Mouse (Mus musculus): Measurements from ENCODE around the gene Prpf3. TPM values are rescaled to one million over a fixed set of nuclear protein-coding genes. Genes with fewer than 3 reads are reported as not detected.
"Not testable (repeated sequence)": the region's sequence is repeated elsewhere in the genome, so short reads cannot be mapped to it uniquely, and the experiment has no call there.

Prpf3 gene
- total RNA-seq (2021) = 10 to 100 TPM; 22.7 to 23.4 TPM

- DNase-seq = peak; percentile 97
- intact Hi-C loops (cut with DNase I) = no loop called here
These were observed at the start of gene Prpf3 for GRCm38 (mm10) chr3:95855502-95856089. Prpf3 (minus strand) TSS chr3:95855885.

- peak; percentile 73 to 79 for DNase-seq
- intact Hi-C loops (cut with DNase I) = no loop called here
These were observed 48.9 kb upstream of the Prpf3 start, which contains the start of gene Car14 for GRCm38 (mm10) chr3:95904568-95904967. Car14 (minus strand) TSS chr3:95904691.

GRCm38 (mm10) chr3:95903753-95904502, 48.2 kb upstream of the Prpf3 start:
- peak; percentile 39 to 41 for DNase-seq
- intact Hi-C loops (cut with DNase I) = no loop called here

- peak in 1 of 2 experiments; percentile 53 for DNase-seq
- intact Hi-C loops (cut with DNase I) = no loop called here
These were observed 47.0 kb upstream of the Prpf3 start for GRCm38 (mm10) chr3:95902643-95903042.

- peak; percentile 48 to 51 for DNase-seq
- intact Hi-C loops (cut with DNase I) = no loop called here
These were observed 46.6 kb upstream of the Prpf3 start for GRCm38 (mm10) chr3:95902373-95902625.

GRCm38 (mm10) chr3:95901616-95902372, 46.1 kb upstream of the Prpf3 start:
- peak; percentile 62 for DNase-seq
- intact Hi-C loops (cut with DNase I) = no loop called here

- intact Hi-C loops (cut with DNase I) = no loop called here
- DNase-seq = no peak
These were observed 44.3 kb upstream of the Prpf3 start for GRCm38 (mm10) chr3:95899800-95900524.

- intact Hi-C loops (cut with DNase I); DNase-seq: not testable (repeated sequence)
These were observed 39.8 kb upstream of the Prpf3 start for GRCm38 (mm10) chr3:95895501-95895900.

GRCm38 (mm10) chr3:95894317-95895160, 38.9 kb upstream of the Prpf3 start:
- intact Hi-C loops (cut with DNase I) = no loop called here
- DNase-seq = peak; percentile 81 to 84

- intact Hi-C loops (cut with DNase I) = not testable (repeated sequence)
These were observed 38.1 kb upstream of the Prpf3 start, which contains the start of gene Aph1a for GRCm38 (mm10) chr3:95893606-95894316. Aph1a (plus strand) TSS chr3:95893969.

GRCm38 (mm10) chr3:95893126-95893525, 37.4 kb upstream of the Prpf3 start:
- DNase-seq = peak in 1 of 2 experiments; percentile 48
- intact Hi-C loops (cut with DNase I) = no loop called here

More at GRCm38 (mm10) chr3:95893606-95894316, 38.1 kb upstream of the Prpf3 start, which contains the start of gene Aph1a:
- DNase-seq = peak; percentile 98

GRCm38 (mm10) chr3:95892066-95893052, 36.7 kb upstream of the Prpf3 start:
- intact Hi-C loops (cut with DNase I) = no loop called here
- DNase-seq = peak in 1 of 2 experiments; percentile 43

GRCm38 (mm10) chr3:95891211-95892065, 35.8 kb upstream of the Prpf3 start, which contains the start of gene BC028528:
BC028528 (minus strand) TSS chr3:95892005.
- intact Hi-C loops (cut with DNase I) = loop anchor here (2.0 kb wide), 1 partner anchor 15 kb away; no protein-coding TSS in a partner anchor

GRCm38 (mm10) chr3:95889664-95890063, 34.0 kb upstream of the Prpf3 start:
- intact Hi-C loops (cut with DNase I) = loop anchor here (2.0 kb wide), 1 partner anchor 17 kb away; no protein-coding TSS in a partner anchor
- DNase-seq = no peak

More at GRCm38 (mm10) chr3:95891211-95892065, 35.8 kb upstream of the Prpf3 start, which contains the start of gene BC028528:
- peak; percentile 69 to 71 for DNase-seq

- DNase-seq = no peak
- intact Hi-C loops (cut with DNase I) = no loop called here
These were observed 31.9 kb upstream of the Prpf3 start for GRCm38 (mm10) chr3:95887596-95887995.

- DNase-seq = no peak
- intact Hi-C loops (cut with DNase I) = loop anchor here (5.0 kb wide), 1 partner anchor 78 kb away; no protein-coding TSS in a partner anchor
These were observed 28.7 kb upstream of the Prpf3 start for GRCm38 (mm10) chr3:95884400-95884799.
